Mouse (Mus musculus) embryonic fibroblast, embryonic 13.5 days (primary cell): Measurements from ENCODE around the gene Myo18a. TPM values are rescaled to one million over a fixed set of nuclear protein-coding genes. Genes with fewer than 3 reads are reported as not detected.
"Not testable (repeated sequence)": the region's sequence is repeated elsewhere in the genome, so short reads cannot be mapped to it uniquely, and the experiment has no call there.

ENCODE experiments used
- H3K27ac ChIP-seq: 2 replicates; pipeline ENCODE4 v1.5.1; 2012; ENCODE audit warnings: low read length, control low read depth, inconsistent platforms; ENCODE audit not compliant: insufficient read depth
- H3K4me1 ChIP-seq: 2 replicates; pipeline ENCODE4 v1.6.1; 2011; ENCODE audit warnings: low read length; ENCODE audit not compliant: control insufficient read depth, insufficient read depth
- H3K4me3 ChIP-seq: 2 replicates; pipeline ENCODE4 v1.5.1; 2011; ENCODE audit warnings: mild to moderate bottlenecking, control low read depth, low read length; ENCODE audit not compliant: insufficient read depth
- CTCF ChIP-seq: IDR thresholded peaks from 2 replicates; pipeline ENCODE4 v1.5.1; 2011; ENCODE audit warnings: mild to moderate bottlenecking, control low read depth, low read length, moderate library complexity, borderline replicate concordance; ENCODE audit not compliant: insufficient read depth
- POLR2A ChIP-seq: IDR thresholded peaks from 2 replicates; pipeline ENCODE4 v1.6.1; 2011; ENCODE audit warnings: low read depth, mild to moderate bottlenecking, control low read depth, low read length, moderate library complexity
- polyA plus RNA-seq: library from polyadenylated mRNA; stranded (reverse); fragments of >200 nt; gene quantifications from 2 replicates; pipeline ENCODE4 v1.2.4, GENCODE M21; 2011; ENCODE audit warnings: low read depth; ENCODE audit not compliant: missing spikeins, insufficient read length

Gene Myo18a
- polyA plus RNA-seq, 1 experiment = 20.1 TPM

- TF ChIP-seq POLR2A (no peak), CTCF (no peak)
- no peak overlapping the region for H3K4me3 ChIP-seq
- H3K4me1 ChIP-seq = no peaks in the 10 kb centered on the region
- H3K27ac ChIP-seq = no peak overlapping the region
These were observed 16.4 kb upstream of the Myo18a start for GRCm38 (mm10) chr11:77746652-77747051.

GRCm38 (mm10) chr11:77747103-77747502, 15.9 kb upstream of the Myo18a start:
- not testable (repeated sequence) for H3K4me1 ChIP-seq, H3K27ac ChIP-seq, H3K4me3 ChIP-seq

DNA sequence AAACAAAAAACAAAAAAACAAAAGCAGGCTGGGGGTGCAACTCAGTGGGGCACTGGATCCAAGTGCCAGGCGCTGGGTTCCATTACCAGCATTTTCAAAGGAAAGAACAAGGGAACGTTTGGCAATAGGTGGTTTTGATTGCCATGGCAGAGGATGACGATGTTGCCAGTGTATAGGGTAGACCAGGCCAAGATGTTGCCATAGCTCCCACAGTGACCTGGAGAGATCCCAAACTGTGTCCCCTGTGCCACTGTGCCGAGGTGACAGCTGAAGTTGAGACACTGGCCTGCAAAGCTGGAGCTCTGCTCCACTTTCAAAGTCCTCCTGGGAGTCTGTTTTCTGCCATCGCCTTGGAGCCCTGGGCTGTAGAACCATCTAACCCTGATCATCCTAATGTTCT, 14.1 kb upstream of the Myo18a start:
- Histone ChIP-seq H3K27ac (no peak overlapping the region), H3K4me3 (no peak overlapping the region), H3K4me1 (no peaks in the 10 kb centered on the region)
- TF ChIP-seq CTCF = no peak
- no peak for TF ChIP-seq POLR2A

DNA sequence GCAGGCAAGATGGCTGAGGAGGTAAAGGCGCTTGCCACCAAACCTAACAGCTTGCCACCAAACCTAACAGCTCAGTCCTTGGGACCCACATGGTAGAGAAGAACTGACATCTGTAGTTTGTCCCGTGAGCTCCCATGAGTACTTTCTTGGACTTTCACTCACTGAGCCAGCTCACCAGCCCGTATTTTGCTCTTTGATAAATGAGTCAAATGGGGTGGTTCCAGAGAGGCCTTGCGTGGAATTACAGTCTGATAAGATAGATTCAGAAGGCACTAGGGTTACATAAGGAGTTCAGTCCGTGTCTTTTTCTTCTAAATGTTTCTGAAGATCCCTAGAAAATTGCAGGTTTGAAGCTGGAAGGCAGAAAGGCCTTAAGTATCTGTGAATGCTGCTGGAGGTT, 10.5 kb upstream of the Myo18a start:
- Histone ChIP-seq H3K4me3 (no peak overlapping the region), H3K27ac (no peak overlapping the region), H3K4me1 (no peaks in the 10 kb centered on the region)
- TF ChIP-seq POLR2A = no peak
- TF ChIP-seq CTCF = no peak

DNA sequence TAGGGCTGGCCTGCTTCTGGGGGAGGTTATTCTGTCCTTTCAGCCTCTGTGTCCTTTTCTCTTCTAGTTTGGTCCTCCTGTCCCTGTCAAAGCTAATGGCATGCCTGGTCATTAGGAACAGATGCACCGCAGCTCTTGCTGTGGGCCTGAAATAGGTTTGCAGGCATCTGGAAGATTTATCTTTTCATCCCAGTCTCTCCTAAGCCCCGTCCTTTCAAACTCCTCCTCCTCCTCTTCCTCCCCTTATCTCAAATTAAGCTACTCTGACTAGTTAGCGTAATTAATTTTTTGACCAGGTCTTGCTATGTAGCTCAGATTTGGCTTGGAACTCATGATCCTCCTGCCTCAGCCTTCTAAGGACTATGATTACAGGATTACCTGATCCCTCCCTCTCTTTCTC, 9.6 kb upstream of the Myo18a start:
- TF ChIP-seq POLR2A (no peak), CTCF (no peak)
- no peak overlapping the region for H3K27ac ChIP-seq
- no peaks in the 10 kb centered on the region for H3K4me1 ChIP-seq
- no peak overlapping the region for H3K4me3 ChIP-seq

DNA sequence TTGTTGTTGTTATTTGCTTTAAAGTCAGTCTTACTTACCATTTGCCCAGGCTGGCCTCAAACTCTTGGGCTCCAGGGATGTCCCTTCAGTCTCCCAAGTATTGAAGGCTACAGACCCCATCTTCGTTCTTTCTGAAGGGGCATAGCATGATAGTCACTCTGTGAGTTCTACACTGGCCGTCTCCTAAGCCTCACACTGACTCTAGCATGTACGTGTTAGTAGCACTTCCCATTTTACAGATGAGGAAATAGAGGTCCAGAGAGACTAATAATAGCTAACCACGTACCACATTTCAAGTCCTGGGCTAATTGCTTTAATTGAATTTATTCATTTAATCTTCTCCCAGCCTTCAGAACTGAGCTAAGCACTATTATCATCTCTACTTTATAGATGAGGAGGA, 3.0 kb upstream of the Myo18a start:
- H3K4me1 ChIP-seq = no peaks in the 10 kb centered on the region
- H3K4me3 ChIP-seq = no peak overlapping the region
- H3K27ac ChIP-seq = no peak overlapping the region
- TF ChIP-seq CTCF = no peak
- TF ChIP-seq POLR2A = no peak

DNA sequence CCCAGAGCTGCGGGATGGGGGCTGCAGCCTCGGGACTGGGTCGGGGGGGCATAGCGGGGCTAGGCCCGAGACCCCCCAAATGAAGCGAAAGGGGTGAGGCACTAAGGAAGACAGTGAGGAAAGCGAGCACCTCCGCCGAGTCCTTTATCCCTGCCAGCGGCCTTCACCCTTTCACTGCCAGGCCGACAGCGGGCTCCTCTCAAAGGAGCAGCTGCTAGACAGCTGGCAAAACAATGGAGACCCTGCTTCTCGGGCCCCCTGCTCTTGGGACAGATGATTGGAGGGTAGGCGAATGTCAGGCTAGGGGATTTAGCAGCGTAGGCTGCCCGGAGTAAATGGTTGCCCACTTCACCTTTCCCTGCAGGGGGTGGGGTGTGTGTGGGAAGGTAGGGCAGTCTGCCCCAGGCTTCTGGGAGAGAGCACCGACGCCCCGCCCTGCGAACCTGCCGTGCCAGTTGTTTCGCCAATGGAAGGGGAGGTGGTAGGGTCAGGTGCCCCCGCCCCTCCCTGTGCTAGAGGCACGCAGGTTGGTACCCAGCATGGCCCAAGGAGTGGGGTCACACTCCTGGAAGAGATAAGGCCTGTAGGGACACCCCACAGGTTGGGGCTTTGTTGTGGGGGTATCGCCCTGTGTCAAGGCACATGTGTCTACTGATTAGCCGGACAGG, 761 bp downstream of the Myo18a start:
- TF ChIP-seq POLR2A (no peak), CTCF (no peak)
- H3K4me1 ChIP-seq = no peaks in the 10 kb centered on the region
- no peak overlapping the region for H3K27ac ChIP-seq
- H3K4me3 ChIP-seq = peak overlapping the region; percentile 57

DNA sequence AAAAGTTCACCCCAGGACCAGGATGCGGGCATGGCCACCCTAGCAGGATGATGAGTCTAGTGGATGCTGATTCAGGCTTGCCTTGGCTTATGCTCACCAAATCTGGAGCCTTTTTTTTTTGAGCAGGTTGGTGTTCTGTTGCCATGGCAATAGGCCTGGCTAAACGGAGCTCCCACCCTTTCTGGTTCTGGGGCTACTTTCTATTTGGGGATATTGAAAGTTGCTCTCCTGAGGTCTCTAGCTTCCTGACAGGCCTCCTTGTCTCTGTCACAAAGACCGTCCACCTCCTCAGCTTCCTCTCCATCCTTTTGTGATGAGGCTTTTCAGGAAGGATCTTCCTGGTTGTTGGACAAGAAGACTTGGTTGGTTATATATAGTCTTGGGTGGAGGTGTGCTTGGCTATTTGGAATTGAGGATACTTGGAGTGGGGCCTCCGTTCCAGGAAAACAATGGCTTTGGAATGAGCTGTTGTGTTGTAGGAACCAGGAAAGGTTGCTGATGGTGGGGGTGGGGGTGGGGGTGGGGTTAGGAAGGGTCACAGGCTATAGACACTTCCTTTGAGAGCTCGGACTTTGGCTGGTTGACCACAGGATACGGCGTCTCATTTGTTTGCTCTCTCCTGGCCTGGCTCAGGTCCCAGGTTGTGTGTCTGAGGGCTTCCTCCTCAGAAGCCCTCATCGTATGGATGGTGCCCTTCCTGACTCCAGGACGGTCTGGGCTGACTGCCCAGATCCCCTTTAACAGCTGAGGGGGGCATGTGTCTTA, 1.8 kb downstream of the Myo18a start:
- TF ChIP-seq POLR2A (no peak), CTCF (no peak)
- no peak overlapping the region for H3K4me3 ChIP-seq
- no peak overlapping the region for H3K27ac ChIP-seq
- H3K4me1 ChIP-seq = no peaks in the 10 kb centered on the region

DNA sequence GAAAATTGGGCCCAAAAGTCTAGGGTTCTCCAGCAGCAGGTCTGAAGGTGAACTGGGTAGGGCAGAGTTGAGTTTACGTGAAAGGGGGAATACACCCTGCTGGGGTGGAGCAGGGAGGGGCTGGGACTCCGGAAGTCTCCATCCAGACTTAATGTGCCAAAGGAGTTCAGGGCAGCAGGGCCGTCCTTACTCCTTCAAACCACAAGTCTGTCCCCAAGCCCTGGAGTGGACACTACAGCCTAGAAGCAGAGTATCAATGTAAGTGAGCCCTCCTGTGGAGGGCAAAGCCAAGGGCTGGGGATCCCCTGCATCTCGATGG, 2.4 kb downstream of the Myo18a start:
- H3K4me3 ChIP-seq = no peak overlapping the region
- TF ChIP-seq POLR2A = no peak
- TF ChIP-seq CTCF = no peak
- no peaks in the 10 kb centered on the region for H3K4me1 ChIP-seq
- H3K27ac ChIP-seq = no peak overlapping the region

GRCm38 (mm10) chr11:77766351-77767001, 3.4 kb downstream of the Myo18a start:
- H3K27ac ChIP-seq = no peak overlapping the region
- H3K4me3 ChIP-seq = no peak overlapping the region
- H3K4me1 ChIP-seq = no peaks in the 10 kb centered on the region
- TF ChIP-seq CTCF (peak; percentile 76; the same call in 1 of the 2 replicates), POLR2A (no peak)

- no peak overlapping the region for H3K4me3 ChIP-seq
- no peaks in the 10 kb centered on the region for H3K4me1 ChIP-seq
- TF ChIP-seq CTCF (no peak), POLR2A (no peak)
- H3K27ac ChIP-seq = no peak overlapping the region
These were observed 6.5 kb downstream of the Myo18a start for GRCm38 (mm10) chr11:77769496-77769895.
